Mouse (Mus musculus) cerebellum, postnatal 14 days (tissue): ENCODE results near the gene Irf1.

Experiments
- DNase-seq, 2 experiments: peaks; one replicate each; pipeline ENCODE4 v3.0.0; 2021; ENCODE audit warnings: mixed read lengths in 2 of 2

Gene Irf1

DNA sequence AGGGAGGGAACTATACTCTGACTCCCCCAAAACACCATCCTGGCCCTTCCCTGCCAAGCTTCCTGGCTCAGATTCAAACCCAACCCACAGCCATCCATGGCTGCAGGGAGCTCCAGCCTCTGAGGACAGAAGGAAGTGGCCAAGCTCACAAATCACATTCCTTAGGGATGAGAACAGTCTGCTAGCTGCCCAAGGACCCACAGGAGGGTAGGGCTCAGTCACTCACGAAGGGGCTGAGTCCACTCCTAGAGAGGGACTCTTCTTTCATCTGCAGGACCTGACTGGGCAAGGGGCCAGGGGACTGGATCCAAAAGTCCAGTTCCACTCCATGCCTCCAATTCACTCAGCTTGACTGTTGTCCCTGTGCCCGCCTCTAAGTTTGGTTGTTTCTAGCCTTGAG lies 8.0 kb upstream of the Irf1 start:
- peak; percentile 79 to 83 for DNase-seq

DNA sequence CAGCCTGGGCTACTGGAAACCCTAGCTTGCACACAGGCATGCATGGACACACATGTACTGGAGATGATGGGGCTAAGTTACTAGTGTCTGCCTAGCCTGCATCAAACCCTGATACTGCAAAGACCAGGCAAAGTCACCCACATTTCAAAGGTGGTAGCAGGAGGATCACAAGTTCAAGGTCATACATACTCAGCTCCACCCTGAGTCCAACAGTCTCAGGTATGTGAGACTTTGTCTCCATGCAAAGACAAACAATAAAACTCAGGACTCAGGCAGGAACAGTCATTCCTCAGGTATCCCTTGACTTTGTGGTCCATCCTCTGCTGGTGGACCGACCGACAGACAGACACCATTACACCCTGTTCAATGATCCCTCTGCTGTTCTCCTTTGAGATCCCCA lies 7.4 kb upstream of the Irf1 start:
- no peak for DNase-seq

- DNase-seq, result peak; percentile 47 to 70
These were observed 6.9 kb upstream of the Irf1 start for GRCm38 (mm10) chr11:53762827-53763495.

- peak; percentile 69 to 84 for DNase-seq
These were observed 6.2 kb upstream of the Irf1 start for GRCm38 (mm10) chr11:53763496-53764140.

DNA sequence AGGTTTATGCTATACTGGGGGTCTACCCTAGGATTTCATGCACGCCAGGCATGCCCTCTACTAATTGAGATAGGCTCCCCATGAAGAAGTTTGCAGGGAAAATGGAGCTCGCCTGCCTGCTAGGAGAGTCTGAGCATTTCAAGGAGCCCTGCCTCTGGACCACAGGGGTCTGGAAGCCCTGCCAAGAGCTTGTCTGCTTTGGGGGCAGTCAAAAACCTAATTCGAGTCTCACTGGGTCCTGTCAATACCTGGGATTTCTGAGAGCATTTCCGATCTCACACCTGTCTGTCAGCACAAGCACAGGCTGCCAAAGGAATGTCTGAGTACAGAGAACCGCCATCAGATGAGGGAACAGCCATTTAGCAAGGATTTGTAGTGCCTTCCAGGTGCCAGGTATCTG lies 5.2 kb upstream of the Irf1 start:
- no peak for DNase-seq

DNA sequence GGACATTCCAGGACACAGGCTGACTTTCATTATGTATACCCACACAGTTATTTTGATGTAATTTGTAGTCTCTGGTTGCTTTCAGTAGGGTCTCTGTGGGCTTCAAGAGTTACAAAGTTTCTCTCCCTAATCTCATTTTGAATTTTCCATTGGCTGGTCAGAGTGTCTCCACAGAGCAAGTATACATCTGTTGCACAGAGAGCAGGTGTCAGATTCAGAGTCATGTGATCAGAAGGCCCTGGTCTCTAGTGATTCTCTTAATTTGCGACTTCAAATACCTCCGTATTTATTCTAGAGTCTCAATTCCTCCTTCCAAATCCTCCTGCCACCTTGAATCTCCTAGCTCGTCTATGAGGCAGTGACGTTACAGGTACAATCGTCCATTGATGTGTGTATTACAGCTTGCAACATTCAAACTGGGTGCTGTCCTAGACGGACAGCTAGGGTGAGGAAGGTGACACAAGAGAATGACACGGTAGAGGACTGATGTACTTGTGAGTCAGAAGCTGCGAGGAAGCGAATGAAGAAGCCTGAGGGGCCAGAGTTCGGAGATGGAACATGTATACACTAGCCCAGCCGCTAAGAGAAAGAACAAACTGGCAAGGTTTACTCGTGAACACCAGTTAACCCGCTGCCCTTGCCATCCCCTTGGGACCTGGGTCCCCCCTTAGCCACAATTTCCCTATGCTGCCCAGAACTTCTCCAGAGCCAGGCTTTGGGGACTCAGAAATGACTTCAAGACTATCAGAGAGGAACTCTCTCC lies 1.2 kb upstream of the Irf1 start:
- DNase-seq, result no peak

DNA sequence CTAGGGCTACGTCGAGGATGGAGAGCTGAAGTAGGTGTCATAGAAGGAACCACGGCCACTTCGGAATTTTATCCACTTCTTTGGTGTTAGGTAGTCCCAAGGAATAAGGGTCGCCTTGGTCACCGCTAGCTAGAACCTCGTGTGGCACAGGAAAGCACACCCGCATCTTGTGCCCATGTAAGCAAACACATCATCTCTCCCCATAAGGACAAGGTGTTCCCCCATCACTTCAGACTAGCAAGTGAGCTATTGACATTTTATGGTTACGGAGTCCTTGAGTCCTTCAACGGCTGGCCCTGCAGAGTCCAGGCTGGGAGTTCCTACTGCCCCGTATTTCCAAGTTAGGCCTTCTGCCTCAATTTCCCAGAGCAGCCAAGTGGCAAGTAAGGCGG lies 633 bp upstream of the Irf1 start:
- DNase-seq, result no peak

DNA sequence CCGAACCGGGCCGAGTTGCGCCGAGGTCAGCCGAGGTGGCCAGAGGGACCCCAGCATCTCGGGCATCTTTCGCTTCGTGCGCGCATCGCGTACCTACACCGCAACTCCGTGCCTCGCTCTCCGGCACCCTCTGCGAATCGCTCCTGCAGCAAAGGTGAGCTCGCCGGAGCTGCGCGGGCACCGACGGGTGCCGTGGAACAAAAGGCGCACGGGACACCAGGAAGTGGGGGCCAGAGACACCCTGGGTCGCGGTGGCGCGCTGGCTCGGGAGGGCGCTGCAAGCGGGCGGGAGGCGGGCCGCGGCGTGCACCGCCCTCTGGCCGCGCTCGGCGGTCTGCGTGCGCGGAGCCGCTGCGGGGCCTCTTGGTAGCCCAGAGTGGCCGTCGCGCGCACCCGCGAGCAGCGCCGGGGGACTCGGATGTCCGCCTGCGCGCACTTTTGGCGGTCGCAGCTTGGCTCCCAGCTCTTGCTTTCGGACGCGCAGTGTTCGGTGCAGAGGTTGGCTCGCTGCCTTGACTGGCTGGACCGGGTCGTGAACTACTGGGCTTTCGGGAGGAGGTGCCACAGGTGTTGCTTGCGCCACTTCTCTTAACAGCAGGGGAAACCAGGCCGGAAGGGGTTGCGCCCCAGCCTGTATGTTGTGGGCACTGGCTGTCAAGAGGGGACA lies 444 bp downstream of the Irf1 start:
- peak; percentile 49 to 56 for DNase-seq

- no peak for DNase-seq
These were observed 1.4 kb downstream of the Irf1 start for GRCm38 (mm10) chr11:53771001-53771744.

DNA sequence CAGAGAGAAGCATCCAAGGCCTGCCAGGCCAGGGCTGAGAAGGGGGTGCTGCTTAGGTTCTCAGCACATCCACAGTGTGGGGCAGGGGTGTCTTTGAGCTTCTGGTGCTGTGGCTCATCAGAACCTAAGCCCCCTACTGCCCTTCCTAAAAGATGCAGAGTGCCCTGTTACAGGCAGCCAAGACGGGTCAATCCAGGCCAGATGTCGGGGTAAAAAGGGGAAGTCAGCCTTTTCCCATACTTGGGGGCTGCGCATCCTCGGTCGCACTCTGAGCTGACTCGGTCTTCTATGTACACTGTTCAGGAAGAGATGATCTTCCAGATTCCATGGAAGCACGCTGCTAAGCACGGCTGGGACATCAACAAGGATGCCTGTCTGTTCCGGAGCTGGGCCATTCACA lies 2.7 kb downstream of the Irf1 start:
- DNase-seq, result no peak

DNA sequence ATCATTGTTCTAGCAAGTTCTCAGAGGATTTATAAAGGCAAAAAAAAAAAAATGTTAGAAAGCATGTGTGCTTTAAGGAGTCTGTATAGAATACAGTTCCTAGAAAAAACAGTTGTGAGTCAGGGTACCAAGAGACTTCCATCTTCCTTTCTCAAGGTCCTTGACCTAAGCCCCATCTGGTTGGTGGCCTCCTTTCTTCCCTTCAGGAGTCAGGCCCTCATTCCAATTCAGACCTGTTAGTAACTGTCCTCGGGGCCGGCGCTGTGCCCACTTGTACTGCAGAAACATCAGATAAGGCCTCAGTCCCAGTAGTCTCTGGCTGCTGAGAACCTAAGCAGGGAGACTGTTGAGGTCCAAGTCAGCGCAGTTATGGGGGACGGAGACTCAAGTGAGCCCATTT lies 3.3 kb downstream of the Irf1 start, which contains the start of gene Gm17334:
TSS of gene Gm17334 (minus strand) at position 101 of the 400 bp plus-strand sequence.
- DNase-seq, result no peak

- no peak for DNase-seq
These were observed 4.0 kb downstream of the Irf1 start for GRCm38 (mm10) chr11:53773641-53774360.

GRCm38 (mm10) chr11:53774659-53775255 lies 4.9 kb downstream of the Irf1 start:
- DNase-seq, result no peak

DNA sequence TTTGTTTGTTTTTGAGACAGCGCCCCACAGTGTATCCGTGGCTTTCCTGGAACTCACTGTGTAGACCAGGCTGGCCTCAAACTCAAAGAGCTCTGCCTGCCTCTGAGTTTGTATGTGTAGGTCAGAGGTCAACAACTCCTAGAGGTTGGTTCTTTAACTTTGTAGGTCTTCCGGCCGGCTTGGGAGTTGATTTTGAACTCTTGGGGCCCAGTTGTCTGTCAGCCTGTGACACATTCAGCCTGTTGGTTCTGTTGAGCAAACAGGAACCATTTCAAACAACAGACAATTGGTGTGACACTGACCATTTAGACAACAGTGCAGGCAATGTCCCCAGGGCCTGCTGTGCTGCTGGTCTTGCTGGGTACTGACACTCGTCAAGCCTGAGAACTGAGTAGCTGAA lies 7.9 kb downstream of the Irf1 start:
- no peak for DNase-seq

- no peak for DNase-seq
These were observed 8.6 kb downstream of the Irf1 start for GRCm38 (mm10) chr11:53778455-53778854.

DNA sequence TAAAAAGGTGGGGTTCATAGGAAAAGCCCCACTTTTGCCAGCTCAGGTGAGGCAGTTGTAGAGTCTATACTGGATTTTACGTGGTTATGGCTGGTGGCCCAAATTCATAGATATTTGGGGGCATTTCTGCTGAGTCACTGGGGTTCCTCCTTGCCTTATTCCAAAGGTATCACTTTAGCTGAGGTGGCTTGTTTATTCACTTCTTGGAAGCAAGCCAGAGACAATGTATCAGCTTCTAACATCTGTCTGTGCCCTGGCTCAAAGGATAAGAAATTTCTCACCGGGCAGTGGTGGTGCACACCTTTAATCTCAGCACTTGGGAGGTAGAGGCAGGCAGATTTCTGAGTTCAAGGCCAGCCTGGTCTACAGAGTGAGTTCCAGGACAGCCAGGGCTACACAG lies 10.0 kb downstream of the Irf1 start:
- DNase-seq, result no peak

- no peak for DNase-seq
These were observed 10.4 kb downstream of the Irf1 start for GRCm38 (mm10) chr11:53780262-53780661.

- no peak for DNase-seq
These were observed 11.5 kb downstream of the Irf1 start for GRCm38 (mm10) chr11:53781201-53781775.

DNA sequence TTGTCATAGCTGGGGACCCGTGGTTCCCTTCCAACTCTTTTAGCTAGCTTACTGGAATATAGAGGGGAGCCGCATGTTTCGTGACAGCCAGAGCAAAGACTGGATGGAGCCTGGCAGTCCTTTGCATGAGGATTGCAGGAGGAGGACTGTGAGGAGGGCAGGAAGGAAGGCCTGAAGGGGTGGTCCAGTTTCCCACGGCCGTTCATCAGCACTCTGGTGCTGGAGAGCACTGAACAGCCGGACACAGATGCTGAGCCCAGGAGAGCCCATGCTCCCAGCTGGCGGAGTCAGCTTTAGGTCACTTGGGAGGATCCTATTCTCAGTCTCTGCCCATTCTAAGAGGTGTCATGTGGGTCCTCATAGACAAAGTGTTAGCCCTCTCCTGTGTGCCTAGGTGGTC lies 12.2 kb downstream of the Irf1 start:
- DNase-seq, result no peak

DNA sequence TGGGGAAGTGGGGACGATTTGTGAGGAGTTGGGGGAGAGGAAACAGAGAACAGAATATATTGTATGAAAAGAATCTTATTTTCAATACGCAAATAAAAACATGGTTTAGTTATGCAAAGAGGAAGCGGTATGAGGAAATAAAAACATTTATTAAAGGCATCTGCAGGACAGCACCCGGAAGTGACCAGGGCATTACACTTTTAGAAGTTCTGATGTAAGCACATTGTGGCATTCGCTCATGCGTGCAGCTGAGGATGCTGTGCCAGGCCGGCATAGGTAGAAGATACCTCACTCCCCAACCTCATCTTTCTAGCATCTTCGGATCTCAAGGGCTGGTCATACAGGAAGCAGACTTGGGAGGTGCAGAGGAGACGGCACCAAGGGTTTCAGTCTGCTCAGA lies 13.5 kb downstream of the Irf1 start:
- DNase-seq, result no peak

DNA sequence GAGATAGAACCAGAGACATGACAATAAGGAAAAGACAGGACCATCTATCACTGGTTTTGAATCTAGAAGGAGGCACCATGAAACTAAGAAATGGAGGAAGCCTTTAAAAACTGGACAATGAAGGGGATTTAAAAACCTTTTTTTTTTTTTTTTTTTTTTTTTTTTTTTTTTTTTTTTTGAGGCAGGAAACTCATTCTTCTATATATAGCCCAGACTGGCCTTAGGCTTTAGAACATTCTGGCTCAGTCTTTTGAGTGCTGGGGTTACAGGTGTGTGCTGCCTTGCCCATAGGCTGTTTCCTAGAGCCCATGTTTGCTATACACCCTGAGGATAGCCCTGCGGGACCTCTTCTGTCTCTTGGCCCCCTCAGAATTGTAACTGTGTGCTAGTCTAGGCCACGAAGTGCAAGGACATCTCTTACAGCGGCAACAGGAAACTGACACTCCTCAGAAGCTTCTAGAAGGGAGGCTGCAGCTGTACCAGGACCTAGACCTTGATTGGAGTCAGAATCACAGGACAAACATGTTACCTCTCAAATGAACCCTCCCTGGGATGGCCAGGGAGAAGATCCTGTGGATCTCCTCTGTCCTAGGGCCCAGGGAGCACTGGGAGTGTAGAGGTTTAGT lies 15.6 kb downstream of the Irf1 start:
- DNase-seq, result no peak
